Comparison of ENCODE assay signal across 14 mouse cellular contexts in the genomic region with DNA sequence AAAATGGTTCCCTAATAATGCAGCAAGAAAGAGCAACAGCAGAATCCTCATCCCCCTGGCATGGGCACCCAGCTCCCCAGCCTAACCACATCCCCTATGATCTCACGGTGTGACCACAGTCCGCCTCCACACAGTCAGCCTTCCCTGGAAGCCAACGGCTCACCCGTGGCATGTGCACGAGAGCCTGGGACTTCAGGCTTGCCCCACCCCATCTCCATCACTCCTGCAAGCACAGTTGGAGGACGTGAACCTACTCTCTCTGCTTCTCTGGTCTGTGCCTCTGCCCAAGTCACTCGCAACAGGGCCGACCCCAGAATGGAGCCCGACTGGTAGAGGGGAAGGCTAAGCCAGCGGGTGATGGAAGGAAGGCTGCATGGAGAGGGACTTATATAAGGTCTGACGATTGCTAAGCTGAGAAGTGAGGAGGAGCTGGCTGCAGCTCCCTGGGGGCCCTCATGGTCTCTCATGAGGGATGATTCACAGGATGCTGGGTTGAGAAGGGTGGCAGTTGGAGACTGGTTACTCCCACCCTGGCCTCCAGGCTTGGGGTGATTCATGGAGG. TPM values are rescaled to one million over a fixed set of nuclear protein-coding genes. Genes with fewer than 3 reads are reported as not detected.
DNase-seq lines count a peak whose midpoint lies in the region; ATAC-seq and TF ChIP-seq lines count a peak whose summit lies in the region.
"Had no signal": no experiment of that assay in that cellular context is flagged by ENCODE, and none has a peak within 500 bp of the region (broad histone marks: within the 10 kb centered on the region; RNA-seq: fewer than 3 reads in every experiment).

No protein-coding gene starts in this region.

- TF ChIP-seq EP300 in heart, adult 2 months (IDR thresholded peaks at IDR 0.05; ENCODE audit: insufficient read depth, low read depth, low read length), result no peak

- peaks cover 18% of the 10 kb centered on the region for H3K4me1 ChIP-seq in heart, adult 2 months (ENCODE audit: control insufficient read depth, insufficient read depth, low read length)
- H3K4me1 ChIP-seq in embryonic fibroblast, embryonic 13.5 days (ENCODE audit: control insufficient read depth, insufficient read depth, low read length), result peaks cover 26% of the 10 kb centered on the region
- H3K4me1 ChIP-seq in liver, embryonic 11.5 days (replicated peaks; ENCODE audit: control insufficient read depth, insufficient read depth, low read length), result peaks cover 10% of the 10 kb centered on the region

- TF ChIP-seq CTCF in heart, adult 2 months (IDR thresholded peaks at IDR 0.05), result no peak
- TF ChIP-seq CTCF in embryonic fibroblast, embryonic 13.5 days (IDR thresholded peaks at IDR 0.05; ENCODE audit: borderline replicate concordance, insufficient read depth, low read length), result no peak

- no peaks in the 10 kb centered on the region for H3K9me3 ChIP-seq in liver, embryonic 11.5 days (ENCODE audit: control insufficient read depth, low read length)
- H3K9me3 ChIP-seq: hindbrain, embryonic 15.5 days; liver, embryonic 12.5 days had no signal

- no peaks in the 10 kb centered on the region for H3K27me3 ChIP-seq in heart, adult 2 months (ENCODE audit: control insufficient read depth, insufficient read depth, low read length)
- no peaks in the 10 kb centered on the region for H3K27me3 ChIP-seq in liver, embryonic 11.5 days (replicated peaks; ENCODE audit: control insufficient read depth, insufficient read depth, low read length)
- H3K27me3 ChIP-seq: CH12.LX; hindbrain, embryonic 15.5 days; liver, embryonic 12.5 days had no signal

- no peaks in the 10 kb centered on the region for H3K79me2 ChIP-seq in heart, adult 2 months (replicated peaks; ENCODE audit: control insufficient read depth, insufficient read depth, low read length)

- H3K27ac ChIP-seq in heart, adult 2 months, result peak overlapping the region; percentile 17; the same call in 1 of the 2 replicates
- H3K27ac ChIP-seq in embryonic fibroblast, embryonic 13.5 days (ENCODE audit: insufficient read depth, low read length), result peak overlapping the region; percentile 63; the same call in 1 of the 2 replicates
- no peak overlapping the region for H3K27ac ChIP-seq in liver, embryonic 11.5 days (ENCODE audit: low read depth, low read length)
- H3K27ac ChIP-seq: hindbrain, embryonic 15.5 days; liver, embryonic 12.5 days had no signal

- H3K4me3 ChIP-seq in heart, adult 2 months, result no peak overlapping the region
- H3K4me3 ChIP-seq in embryonic fibroblast, embryonic 13.5 days (ENCODE audit: insufficient read depth, low read length), result no peak overlapping the region
- H3K4me3 ChIP-seq in liver, embryonic 11.5 days (ENCODE audit: low read depth, low read length), result no peak overlapping the region
- H3K4me3 ChIP-seq: hindbrain, embryonic 15.5 days; liver, embryonic 12.5 days had no signal

- H3K9ac ChIP-seq in heart, adult 2 months (ENCODE audit: low read depth, low read length), result peak overlapping the region; percentile 18; the same call in 1 of the 2 replicates
- H3K9ac ChIP-seq in liver, embryonic 11.5 days (ENCODE audit: low read depth, low read length), result no peak overlapping the region
- H3K9ac ChIP-seq: hindbrain, embryonic 15.5 days; liver, embryonic 12.5 days had no signal

- no peak for DNase-seq in heart, adult 2 months
- no peak for DNase-seq in heart, postnatal 36 days
- peak; percentile 13 for DNase-seq in thymus, postnatal 25 days
- DNase-seq in thymus, postnatal 10 days (ENCODE audit: low spot score in 2 of 2), result no peak
- no peak for DNase-seq in liver, embryonic 11.5 days (ENCODE audit: low spot score)
- no peak for DNase-seq in retina, embryonic 14.5 days (ENCODE audit: low spot score)
- no peak for DNase-seq in ovary, adult 18-20 months (ENCODE audit: low spot score)
- DNase-seq: cerebellum, adult 9-11 months; lung, postnatal 10 days; spleen, adult 18-20 months had no signal

- H3K4me2 ChIP-seq in liver, embryonic 11.5 days, result no peak overlapping the region
- H3K4me2 ChIP-seq: hindbrain, embryonic 15.5 days; liver, embryonic 12.5 days had no signal

- intact Hi-C loops in heart, adult 2 months (cut with DNase I), result loop anchor here (5.0 kb wide), 1 partner anchor 51 kb away; no protein-coding TSS in a partner anchor
- intact Hi-C loops in heart, postnatal 36 days (cut with DNase I), result no loop called here

- 74% methylated on average over 11 of the region's 11 CpGs for WGBS in heart, adult 2 months
- 70% methylated on average over 11 of the region's 11 CpGs for WGBS in liver, embryonic 11.5 days

- no peaks in the 10 kb centered on the region for H3K36me3 ChIP-seq in heart, adult 2 months (ENCODE audit: control insufficient read depth, insufficient read depth, low read length)
- no peaks in the 10 kb centered on the region for H3K36me3 ChIP-seq in liver, embryonic 11.5 days (ENCODE audit: control insufficient read depth, insufficient read depth, low read length)
- H3K36me3 ChIP-seq: hindbrain, embryonic 15.5 days; liver, embryonic 12.5 days had no signal

- peak; percentile 35; the same call in 1 of the 2 replicates for TF ChIP-seq POLR2A in heart, adult 2 months (IDR thresholded peaks at IDR 0.05; ENCODE audit: insufficient read depth, low read depth, low read length)
- no peak for TF ChIP-seq POLR2A in embryonic fibroblast, embryonic 13.5 days (IDR thresholded peaks at IDR 0.05; ENCODE audit: low read depth, low read length)

- no peak for ATAC-seq in liver, embryonic 11.5 days (replicated peaks; ENCODE audit: low FRiP score)
- ATAC-seq: liver, embryonic 12.5 days had no signal

RNA-seq across cellular contexts. Expression of a gene that starts 5.6 kb away (rescaled TPM):
- total RNA-seq in heart, adult 2 months (2021), result 10 to 100 TPM; 45.3 to 46.2 TPM
- polyA plus RNA-seq in heart, adult 2 months (2012; rRNA removed), result 91.4 and 128 TPM in 2 replicates
- 10 to 100 TPM; 51.2 to 67.0 TPM for total RNA-seq in heart, postnatal 36 days (2021)
- polyA plus RNA-seq in embryonic fibroblast, embryonic 13.5 days (2011; ENCODE audit: insufficient read length, low read depth, missing spikeins), result 116 and 161 TPM in 2 replicates
- polyA plus RNA-seq in liver, embryonic 11.5 days (2014; fragmentation: Nextera tagmentation; extraction: Ambion mirVana), result 11.3 and 12.2 TPM in 2 replicates
